Mouse (Mus musculus): ENCODE measurements at regions not wholly inside any gene's neighbourhood (a gene's known extent, or its start where the extent isn't known, plus 50 kb on each side); places are given as distances from the start of the nearest gene placed in this dataset.

- no peak for DNase-seq (ENCODE audit: low spot score)
- Histone ChIP-seq H3K4me1 (peaks cover 23% of the 10 kb centered on the region), H3K27me3 (ENCODE audit: low read depth, poor library complexity, severe bottlenecking) (peaks cover 26% of the 10 kb centered on the region), H3K36me3 (no peaks in the 10 kb centered on the region), H3K27ac (no peak overlapping the region), H3K4me3 (no peak overlapping the region), H3K9me3 (replicated peaks) (no peaks in the 10 kb centered on the region)
- WGBS, result 87% methylated on average over 8 of the region's 8 CpGs
These were observed 59.4 kb downstream of the Cox18 start for GRCm38 (mm10) chr5:90164434-90164833.

- peak; percentile 70 for DNase-seq (ENCODE audit: low spot score)
- Histone ChIP-seq H3K4me3 (no peak overlapping the region), H3K9me3 (replicated peaks) (no peaks in the 10 kb centered on the region), H3K4me1 (peaks cover 23% of the 10 kb centered on the region), H3K27ac (peak overlapping the region; percentile 46), H3K36me3 (no peaks in the 10 kb centered on the region), H3K27me3 (ENCODE audit: low read depth, poor library complexity, severe bottlenecking) (peaks cover 27% of the 10 kb centered on the region)
- WGBS, result 29% methylated on average over 18 of the region's 18 CpGs
These were observed 60.6 kb downstream of the Cox18 start for GRCm38 (mm10) chr5:90163033-90163859.

- Histone ChIP-seq H3K9me3 (replicated peaks) (no peaks in the 10 kb centered on the region), H3K27me3 (ENCODE audit: low read depth, poor library complexity, severe bottlenecking) (peaks cover 24% of the 10 kb centered on the region), H3K36me3 (no peaks in the 10 kb centered on the region), H3K4me3 (no peak overlapping the region), H3K27ac (no peak overlapping the region), H3K4me1 (peaks cover 23% of the 10 kb centered on the region)
- WGBS, result 73% methylated on average over 4 of the region's 4 CpGs
- DNase-seq (ENCODE audit: low spot score), result no peak
These were observed 63.5 kb downstream of the Cox18 start for GRCm38 (mm10) chr5:90160281-90160680.

GRCm38 (mm10) chr5:90156522-90156921 lies 67.3 kb downstream of the Cox18 start:
- DNase-seq (ENCODE audit: low spot score), result no peak
- Histone ChIP-seq H3K36me3 (no peaks in the 10 kb centered on the region), H3K27ac (no peak overlapping the region), H3K9me3 (replicated peaks) (no peaks in the 10 kb centered on the region), H3K4me3 (no peak overlapping the region), H3K4me1 (no peaks in the 10 kb centered on the region), H3K27me3 (ENCODE audit: low read depth, poor library complexity, severe bottlenecking) (peaks cover 23% of the 10 kb centered on the region)
- 97% methylated on average over 4 of the region's 4 CpGs for WGBS

GRCm38 (mm10) chr5:90149611-90150532 lies 73.9 kb downstream of the Cox18 start:
- H3K27ac ChIP-seq, result no peak overlapping the region
- H3K9me3 ChIP-seq (replicated peaks), result no peaks in the 10 kb centered on the region
- no peaks in the 10 kb centered on the region for H3K36me3 ChIP-seq
- no peak for DNase-seq (ENCODE audit: low spot score)
- WGBS, result 88% methylated on average over 22 of the region's 22 CpGs
- no peaks in the 10 kb centered on the region for H3K4me1 ChIP-seq
- no peaks in the 10 kb centered on the region for H3K27me3 ChIP-seq (ENCODE audit: low read depth, poor library complexity, severe bottlenecking)
- H3K4me3 ChIP-seq, result no peak overlapping the region

GRCm38 (mm10) chr5:90135971-90136370 lies 87.8 kb downstream of the Cox18 start:
- WGBS, result 88% methylated on average over 7 of the region's 7 CpGs
- no peak for DNase-seq (ENCODE audit: low spot score)

GRCm38 (mm10) chr5:90107036-90107435 lies 116.8 kb downstream of the Cox18 start:
- H3K36me3 ChIP-seq, result no peaks in the 10 kb centered on the region
- H3K27ac ChIP-seq, result no peak overlapping the region
- no peaks in the 10 kb centered on the region for H3K4me1 ChIP-seq
- no peak overlapping the region for H3K4me3 ChIP-seq
- H3K9me3 ChIP-seq (replicated peaks), result no peaks in the 10 kb centered on the region
- no peak for DNase-seq (ENCODE audit: low spot score)
- H3K27me3 ChIP-seq (ENCODE audit: low read depth, poor library complexity, severe bottlenecking), result no peaks in the 10 kb centered on the region
- 97% methylated on average over 1 of the region's 1 CpGs for WGBS

More at GRCm38 (mm10) chr5:90135971-90136370, 87.8 kb downstream of the Cox18 start:
- Histone ChIP-seq H3K36me3 (no peaks in the 10 kb centered on the region), H3K27me3 (ENCODE audit: low read depth, poor library complexity, severe bottlenecking) (no peaks in the 10 kb centered on the region), H3K4me1 (no peaks in the 10 kb centered on the region), H3K9me3 (replicated peaks) (no peaks in the 10 kb centered on the region), H3K27ac (no peak overlapping the region), H3K4me3 (no peak overlapping the region)

- no peak for DNase-seq (ENCODE audit: low spot score)
- no peak overlapping the region for H3K27ac ChIP-seq
- H3K9me3 ChIP-seq (replicated peaks), result no peaks in the 10 kb centered on the region
- H3K4me1 ChIP-seq, result no peaks in the 10 kb centered on the region
- H3K27me3 ChIP-seq (ENCODE audit: low read depth, poor library complexity, severe bottlenecking), result no peaks in the 10 kb centered on the region
- no peaks in the 10 kb centered on the region for H3K36me3 ChIP-seq
- 85% methylated on average over 7 of the region's 7 CpGs for WGBS
- H3K4me3 ChIP-seq, result no peak overlapping the region
These were observed 119.1 kb downstream of the Cox18 start for GRCm38 (mm10) chr5:90104672-90105071.

GRCm38 (mm10) chr5:90088541-90088940 lies 135.3 kb downstream of the Cox18 start:
- Histone ChIP-seq H3K27me3 (ENCODE audit: low read depth, poor library complexity, severe bottlenecking) (no peaks in the 10 kb centered on the region), H3K27ac (no peak overlapping the region), H3K4me1 (no peaks in the 10 kb centered on the region), H3K36me3 (no peaks in the 10 kb centered on the region), H3K4me3 (no peak overlapping the region), H3K9me3 (replicated peaks) (no peaks in the 10 kb centered on the region)
- DNase-seq (ENCODE audit: low spot score), result no peak
- WGBS, result 97% methylated on average over 7 of the region's 7 CpGs

- no peak overlapping the region for H3K4me3 ChIP-seq
- H3K27me3 ChIP-seq (ENCODE audit: low read depth, poor library complexity, severe bottlenecking), result no peaks in the 10 kb centered on the region
- H3K9me3 ChIP-seq (replicated peaks), result no peaks in the 10 kb centered on the region
- H3K36me3 ChIP-seq, result no peaks in the 10 kb centered on the region
- no peaks in the 10 kb centered on the region for H3K4me1 ChIP-seq
- no peak overlapping the region for H3K27ac ChIP-seq
- DNase-seq (ENCODE audit: low spot score), result no peak
- 89% methylated on average over 6 of the region's 6 CpGs for WGBS
These were observed 137.3 kb downstream of the Cox18 start for GRCm38 (mm10) chr5:90086491-90086890.

- DNase-seq (ENCODE audit: low spot score), result no peak
- WGBS, result 94% methylated on average over 6 of the region's 6 CpGs
These were observed 146.7 kb downstream of the Cox18 start for GRCm38 (mm10) chr5:90077025-90077536.

GRCm38 (mm10) chr5:90075629-90076349 lies 148.0 kb downstream of the Cox18 start:
- Histone ChIP-seq H3K36me3 (no peaks in the 10 kb centered on the region), H3K4me1 (no peaks in the 10 kb centered on the region), H3K27me3 (ENCODE audit: low read depth, poor library complexity, severe bottlenecking) (no peaks in the 10 kb centered on the region), H3K4me3 (no peak overlapping the region), H3K27ac (no peak overlapping the region), H3K9me3 (replicated peaks) (no peaks in the 10 kb centered on the region)
- no peak for DNase-seq (ENCODE audit: low spot score)
- WGBS, result 95% methylated on average over 11 of the region's 11 CpGs

More at GRCm38 (mm10) chr5:90077025-90077536, 146.7 kb downstream of the Cox18 start:
- Histone ChIP-seq H3K4me1 (no peaks in the 10 kb centered on the region), H3K27ac (no peak overlapping the region), H3K36me3 (no peaks in the 10 kb centered on the region), H3K4me3 (no peak overlapping the region), H3K27me3 (ENCODE audit: low read depth, poor library complexity, severe bottlenecking) (no peaks in the 10 kb centered on the region), H3K9me3 (replicated peaks) (no peaks in the 10 kb centered on the region)
